Mouse (Mus musculus) C2C12 (cell line): ENCODE results near the gene Wnt1. TPM values are rescaled to one million over a fixed set of nuclear protein-coding genes. Genes with fewer than 3 reads are reported as not detected.
A peak's percentile ranks its signal among the peaks of the same experiment; 100 is the strongest.
"Not testable (repeated sequence)": the region's sequence is repeated elsewhere in the genome, so short reads cannot be mapped to it uniquely, and the experiment has no call there.

ENCODE experiments used
- H3K27me3 ChIP-seq: one replicate; pipeline ENCODE4 v1.6.1; 2011; ENCODE audit not compliant: control insufficient read depth, insufficient read depth, insufficient read length
- H3K36me3 ChIP-seq: one replicate; pipeline ENCODE4 v1.6.1; 2011; ENCODE audit not compliant: control insufficient read depth, insufficient read depth
- H3K4me3 ChIP-seq: one replicate; pipeline ENCODE4 v1.5.1; 2011; ENCODE audit warnings: mild to moderate bottlenecking, control low read depth; ENCODE audit not compliant: poor library complexity, insufficient read depth, severe bottlenecking
- H3K79me2 ChIP-seq: one replicate; pipeline ENCODE4 v1.6.1; 2011; ENCODE audit not compliant: control insufficient read depth, insufficient read depth
- H3K79me3 ChIP-seq: one replicate; pipeline ENCODE4 v1.6.1; 2011; ENCODE audit warnings: low read depth, control low read depth
- H3ac ChIP-seq: one replicate; pipeline ENCODE3; 2011; ENCODE audit warnings: low read depth; ENCODE audit not compliant: control insufficient read depth, insufficient read length
- CEBPB ChIP-seq: IDR thresholded peaks from one replicate; pipeline ENCODE4 v1.6.1; 2011; ENCODE audit warnings: low read depth, mild to moderate bottlenecking, control low read depth, moderate library complexity
- CTCF ChIP-seq: IDR thresholded peaks from one replicate; pipeline ENCODE4 v1.5.1; 2011; ENCODE audit not compliant: control insufficient read depth, insufficient read depth, insufficient read length
- FOSL1 ChIP-seq: IDR thresholded peaks from one replicate; pipeline ENCODE4 v1.8.0; 2011; ENCODE audit warnings: mild to moderate bottlenecking, low read length; ENCODE audit not compliant: poor library complexity, insufficient read depth, severe bottlenecking
- MAX ChIP-seq: IDR thresholded peaks from one replicate; pipeline ENCODE4 v1.6.1; 2011; ENCODE audit warnings: mild to moderate bottlenecking, control low read depth
- MYOD1 ChIP-seq: IDR thresholded peaks from one replicate; pipeline ENCODE4 v1.6.1; 2011; ENCODE audit warnings: low read depth; ENCODE audit not compliant: control insufficient read depth, insufficient read length
- MYOG ChIP-seq: IDR thresholded peaks from one replicate; pipeline ENCODE4 v1.6.1; 2011; ENCODE audit not compliant: control insufficient read depth, insufficient read length; ENCODE audit errors: extremely low read depth
- USF1 ChIP-seq: IDR thresholded peaks from one replicate; pipeline ENCODE4 v1.6.1; 2011; ENCODE audit warnings: low read depth, mild to moderate bottlenecking, control low read depth, moderate library complexity
- long read RNA-seq, 2 experiments: library from polyadenylated mRNA; unstranded; transcript quantifications; one replicate each; pipeline ENCODE4 v2.0.0; 2019 to 2020
- polyA plus RNA-seq: library from polyadenylated mRNA; unstranded; fragments of >200 nt; fragmentation: generic; extraction: Trizol; gene quantifications from one replicate; pipeline ENCODE4 v1.2.1, GENCODE M21; 2012; ENCODE audit warnings: missing spikeins

Wnt1 gene
- polyA plus RNA-seq: 0.09 TPM
- long read RNA-seq, experiment 1: 0 reads
- long read RNA-seq, experiment 2: 0 reads

DNA sequence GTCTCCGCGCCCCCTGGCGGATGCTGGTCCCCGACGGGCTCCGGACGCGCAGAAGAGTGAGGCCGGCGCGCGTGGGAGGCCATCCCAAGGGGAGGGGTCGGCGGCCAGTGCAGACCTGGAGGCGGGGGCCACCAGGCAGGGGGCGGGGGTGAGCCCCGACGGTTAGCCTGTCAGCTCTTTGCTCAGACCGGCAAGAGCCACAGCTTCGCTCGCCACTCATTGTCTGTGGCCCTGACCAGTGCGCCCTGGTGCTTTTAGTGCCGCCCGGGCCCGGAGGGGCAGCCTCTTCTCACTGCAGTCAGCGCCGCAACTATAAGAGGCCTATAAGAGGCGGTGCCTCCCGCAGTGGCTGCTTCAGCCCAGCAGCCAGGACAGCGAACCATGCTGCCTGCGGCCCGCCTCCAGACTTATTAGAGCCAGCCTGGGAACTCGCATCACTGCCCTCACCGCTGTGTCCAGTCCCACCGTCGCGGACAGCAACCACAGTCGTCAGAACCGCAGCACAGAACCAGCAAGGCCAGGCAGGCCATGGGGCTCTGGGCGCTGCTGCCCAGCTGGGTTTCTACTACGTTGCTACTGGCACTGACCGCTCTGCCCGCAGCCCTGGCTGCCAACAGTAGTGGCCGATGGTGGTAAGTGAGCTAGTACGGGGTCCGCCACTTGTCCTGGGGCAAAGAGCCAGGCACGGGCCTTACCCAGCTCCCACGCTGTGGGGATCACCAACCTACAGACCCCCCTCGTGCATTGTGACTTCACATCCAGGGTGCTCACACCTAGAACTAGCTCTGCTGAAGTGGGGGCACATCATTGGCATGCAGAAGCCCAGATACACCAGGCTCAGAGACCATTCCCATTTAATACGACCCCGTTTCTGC, at the start of gene Wnt1:
Gene Wnt1 (plus strand): TSS at position 197 of the 875 bp plus-strand sequence.
- H3K79me3 ChIP-seq: no peaks in the 10 kb centered on the region
- H3K36me3 ChIP-seq: no peaks in the 10 kb centered on the region
- no peak for TF ChIP-seq CEBPB
- no peak for TF ChIP-seq MAX
- TF ChIP-seq CTCF: peak; percentile 93
- TF ChIP-seq MYOD1: no peak
- H3ac ChIP-seq: peak within 1 kb of the TSS; percentile 62
- no peaks in the 10 kb centered on the region for H3K79me2 ChIP-seq
- no peak within 1 kb of the TSS for H3K4me3 ChIP-seq
- peaks cover 44% of the 10 kb centered on the region for H3K27me3 ChIP-seq

DNA sequence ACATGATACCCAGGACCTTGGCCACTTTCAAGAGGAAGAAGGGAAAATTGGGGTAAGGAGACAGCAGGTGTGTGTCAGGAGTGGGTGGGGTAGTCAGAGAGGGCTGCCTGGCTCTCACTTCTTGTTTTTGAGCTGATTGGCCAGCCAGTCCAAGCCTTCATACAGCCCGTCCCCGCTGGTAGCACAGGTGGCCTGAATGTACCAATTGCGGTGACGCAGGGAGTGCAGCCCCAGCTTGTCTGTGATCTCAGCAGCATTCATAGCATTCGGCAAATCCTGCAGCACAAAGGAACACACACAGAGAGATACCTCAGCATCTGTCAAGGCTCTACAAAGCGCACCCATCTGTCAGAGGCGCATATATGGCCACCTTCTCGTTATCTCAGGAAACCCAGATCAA, 49.4 kb upstream of the Wnt1 start:
- Histone ChIP-seq H3K4me3 (no peak overlapping the region), H3K79me3 (peaks cover 21% of the 10 kb centered on the region), H3K27me3 (no peaks in the 10 kb centered on the region), H3K79me2 (peaks cover 32% of the 10 kb centered on the region), H3ac (no peak overlapping the region), H3K36me3 (peaks cover 96% of the 10 kb centered on the region)
- TF ChIP-seq CTCF (no peak), FOSL1 (no peak), USF1 (no peak), MAX (no peak), MYOD1 (no peak), MYOG (no peak), CEBPB (no peak)

- Histone ChIP-seq H3K27me3 (no peaks in the 10 kb centered on the region), H3K79me2 (peaks cover 59% of the 10 kb centered on the region), H3K36me3 (peaks cover 77% of the 10 kb centered on the region), H3ac (no peak overlapping the region), H3K4me3 (no peak overlapping the region), H3K79me3 (peaks cover 48% of the 10 kb centered on the region)
- no peak for TF ChIP-seq CEBPB
- TF ChIP-seq CTCF: no peak
- TF ChIP-seq USF1: no peak
- TF ChIP-seq MAX: no peak
- no peak for TF ChIP-seq MYOG
- TF ChIP-seq FOSL1: no peak
- no peak for TF ChIP-seq MYOD1
Measured at GRCm38 (mm10) chr15:98742766-98743428, 46.8 kb upstream of the Wnt1 start.

DNA sequence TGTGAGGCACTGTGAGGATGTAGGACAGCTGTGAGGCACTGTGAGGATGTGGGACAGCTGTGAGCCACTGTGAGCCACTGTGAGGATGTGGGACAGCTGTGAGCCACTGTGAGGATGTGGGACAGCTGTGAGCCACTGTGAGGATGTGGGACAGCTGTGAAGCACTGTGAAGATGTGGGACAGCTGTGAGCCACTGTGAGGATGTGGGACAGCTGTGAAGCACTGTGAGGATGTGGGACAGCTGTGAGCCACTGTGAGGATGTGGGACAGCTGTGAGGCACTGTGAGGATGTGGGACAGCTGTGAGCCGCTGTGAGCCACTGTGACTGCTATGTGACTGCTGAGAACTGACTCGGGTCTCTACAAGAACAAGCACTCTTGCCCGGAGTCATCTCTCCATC, 45.8 kb upstream of the Wnt1 start:
- H3K36me3 ChIP-seq: peaks cover 72% of the 10 kb centered on the region
- not testable (repeated sequence) for H3K4me3 ChIP-seq, H3ac ChIP-seq, H3K27me3 ChIP-seq
- TF ChIP-seq MYOD1: peak; percentile 91
- peaks cover 68% of the 10 kb centered on the region for H3K79me2 ChIP-seq
- H3K79me3 ChIP-seq: peaks cover 55% of the 10 kb centered on the region

DNA sequence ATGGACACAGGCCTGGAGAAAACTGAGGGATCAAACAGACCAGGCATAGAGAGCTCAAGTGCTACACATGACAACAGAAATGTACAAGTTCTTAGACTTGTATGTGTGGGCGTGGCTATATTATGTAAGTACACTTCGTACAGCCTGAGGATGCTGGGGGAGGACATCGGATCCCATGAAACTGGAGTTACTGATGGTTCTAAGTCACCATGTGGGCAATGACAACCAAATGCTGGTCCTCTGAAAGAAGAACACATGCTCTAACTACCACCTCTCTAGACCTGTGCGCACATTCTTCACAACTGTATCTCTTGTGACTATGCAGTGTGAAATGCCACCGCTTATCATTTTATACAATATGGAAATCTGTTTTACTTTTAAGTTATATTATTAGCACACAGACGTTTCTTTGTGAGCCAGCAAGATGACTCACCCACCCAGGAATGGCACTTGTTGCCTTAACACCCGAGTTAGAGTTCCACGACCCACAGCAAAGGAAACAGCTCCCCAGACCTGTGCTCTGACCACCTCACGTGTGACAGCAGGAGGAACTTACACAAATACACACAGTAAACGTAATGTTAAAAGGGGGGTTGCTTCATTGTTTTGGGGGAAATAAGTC, 43.2 kb upstream of the Wnt1 start:
- peaks cover 59% of the 10 kb centered on the region for H3K36me3 ChIP-seq
- no peaks in the 10 kb centered on the region for H3K27me3 ChIP-seq
- H3K4me3 ChIP-seq: no peak overlapping the region
- no peak for TF ChIP-seq MYOG
- no peak for TF ChIP-seq CTCF
- no peak for TF ChIP-seq MYOD1
- TF ChIP-seq CEBPB: no peak
- no peak for TF ChIP-seq USF1
- no peak for TF ChIP-seq MAX
- TF ChIP-seq FOSL1: no peak
- peaks cover 74% of the 10 kb centered on the region for H3K79me3 ChIP-seq
- H3K79me2 ChIP-seq: peaks cover 93% of the 10 kb centered on the region
- no peak overlapping the region for H3ac ChIP-seq
